Mouse (Mus musculus): ENCODE results near the gene Peak1.

Gene Peak1

GRCm38 (mm10) chr9:56191498-56192455 lies 226.1 kb downstream of the Peak1 start:
- no peak for DNase-seq

- no peak for DNase-seq
Measured at GRCm38 (mm10) chr9:56180118-56180781, 237.6 kb downstream of the Peak1 start.

- DNase-seq = no peak
Measured at GRCm38 (mm10) chr9:56179416-56180117, 238.3 kb downstream of the Peak1 start.

GRCm38 (mm10) chr9:56177354-56177753 lies 240.5 kb downstream of the Peak1 start:
- DNase-seq = no peak

GRCm38 (mm10) chr9:56175316-56175715 lies 242.6 kb downstream of the Peak1 start:
- no peak for DNase-seq

GRCm38 (mm10) chr9:56167690-56168089 lies 250.2 kb downstream of the Peak1 start:
- DNase-seq = no peak

- DNase-seq = no peak
Measured at GRCm38 (mm10) chr9:56166161-56166560, 251.7 kb downstream of the Peak1 start.

GRCm38 (mm10) chr9:56165377-56165776 lies 252.5 kb downstream of the Peak1 start, which contains the start of gene Tspan3:
Gene Tspan3 (minus strand): TSS chr9:56165477.
- DNase-seq = no peak

- DNase-seq = peak; percentile 84 to 86
Measured at GRCm38 (mm10) chr9:56160341-56161141, 257.3 kb downstream of the Peak1 start.

- DNase-seq = no peak
Measured at GRCm38 (mm10) chr9:56159456-56159855, 258.4 kb downstream of the Peak1 start.

- peak in 1 of 2 experiments; percentile 26 for DNase-seq
Measured at GRCm38 (mm10) chr9:56158077-56158476, 259.8 kb downstream of the Peak1 start.

- DNase-seq = peak in 1 of 2 experiments; percentile 16
Measured at GRCm38 (mm10) chr9:56154572-56154971, 263.3 kb downstream of the Peak1 start.

- no peak for DNase-seq
Measured at GRCm38 (mm10) chr9:56152482-56153007, 265.3 kb downstream of the Peak1 start.

- peak; percentile 69 to 76 for DNase-seq
Measured at GRCm38 (mm10) chr9:56151745-56152481, 266.0 kb downstream of the Peak1 start.
